Mouse (Mus musculus) brain, embryonic 14.5 days (tissue): Measurements from ENCODE around the gene Nlrp6.

ENCODE experiments used
- CTCF ChIP-seq: fragments of 200-500 bp; IDR thresholded peaks from 2 replicates; pipeline ENCODE4 v1.5.1; 2012; ENCODE audit warnings: inconsistent platforms, mild to moderate bottlenecking, moderate library complexity, borderline replicate concordance; ENCODE audit not compliant: insufficient read depth, insufficient read length; ENCODE audit errors: extremely low read depth
- POLR2A ChIP-seq: fragments of 200-500 bp; IDR thresholded peaks from 2 replicates; pipeline ENCODE4 v1.6.1; 2012; ENCODE audit warnings: mild to moderate bottlenecking, inconsistent platforms, borderline replicate concordance; ENCODE audit not compliant: poor library complexity, insufficient read depth, insufficient read length, severe bottlenecking; ENCODE audit errors: extremely low read depth

- TF ChIP-seq POLR2A (no peak), CTCF (no peak)
Observed at GRCm38 (mm10) chr7:140894611-140895010, 26.1 kb upstream of the Nlrp6 start.
